Mouse (Mus musculus): ENCODE measurements around the gene Ccnj. TPM values are rescaled to one million over a fixed set of nuclear protein-coding genes. Genes with fewer than 3 reads are reported as not detected.

Gene Ccnj
- polyA plus RNA-seq, 1 experiment from 2014 or later = 13.4 TPM

GRCm38 (mm10) chr19:40834436-40834835 lies 3.4 kb downstream of the Ccnj start:
- ATAC-seq (ENCODE audit: low FRiP score, low TSS enrichment) = no peak
- H3K4me1 ChIP-seq (ENCODE audit: control insufficient read depth, insufficient read depth, low read length) = peaks cover 15% of the 10 kb centered on the region
- H3K27ac ChIP-seq (ENCODE audit: low read depth, low read length) = no peak overlapping the region
- WGBS = 95% methylated on average over 6 of the region's 6 CpGs
- peaks cover 26% of the 10 kb centered on the region for H3K36me3 ChIP-seq (ENCODE audit: control insufficient read depth, insufficient read depth, low read length)
- no peaks in the 10 kb centered on the region for H3K27me3 ChIP-seq (ENCODE audit: control insufficient read depth, insufficient read depth, low read length)
- no peak overlapping the region for H3K9ac ChIP-seq (ENCODE audit: low read depth, low read length)
- no peak overlapping the region for H3K4me2 ChIP-seq (replicated peaks; ENCODE audit: low read depth, low read length)
- H3K9me3 ChIP-seq (ENCODE audit: control insufficient read depth, low read length) = no peaks in the 10 kb centered on the region
- H3K4me3 ChIP-seq (ENCODE audit: low read length) = no peak overlapping the region

GRCm38 (mm10) chr19:40838205-40838604 lies 7.1 kb downstream of the Ccnj start:
- Histone ChIP-seq H3K27me3 (ENCODE audit: control insufficient read depth, insufficient read depth, low read length) (no peaks in the 10 kb centered on the region), H3K4me1 (ENCODE audit: control insufficient read depth, insufficient read depth, low read length) (peaks cover 6% of the 10 kb centered on the region), H3K27ac (ENCODE audit: low read depth, low read length) (no peak overlapping the region), H3K4me3 (ENCODE audit: low read length) (no peak overlapping the region), H3K4me2 (replicated peaks; ENCODE audit: low read depth, low read length) (no peak overlapping the region), H3K9me3 (ENCODE audit: control insufficient read depth, low read length) (no peaks in the 10 kb centered on the region), H3K9ac (ENCODE audit: low read depth, low read length) (no peak overlapping the region), H3K36me3 (ENCODE audit: control insufficient read depth, insufficient read depth, low read length) (peaks cover 53% of the 10 kb centered on the region)
- WGBS = 92% methylated on average over 7 of the region's 7 CpGs
- no peak for ATAC-seq (ENCODE audit: low FRiP score, low TSS enrichment)

- H3K4me3 ChIP-seq (ENCODE audit: low read length) = no peak overlapping the region
- no peak for ATAC-seq (ENCODE audit: low FRiP score, low TSS enrichment)
- no peaks in the 10 kb centered on the region for H3K27me3 ChIP-seq (ENCODE audit: control insufficient read depth, insufficient read depth, low read length)
- no peak overlapping the region for H3K9ac ChIP-seq (ENCODE audit: low read depth, low read length)
- no peak overlapping the region for H3K4me2 ChIP-seq (replicated peaks; ENCODE audit: low read depth, low read length)
- no peak overlapping the region for H3K27ac ChIP-seq (ENCODE audit: low read depth, low read length)
- H3K36me3 ChIP-seq (ENCODE audit: control insufficient read depth, insufficient read depth, low read length) = peaks cover 71% of the 10 kb centered on the region
- H3K9me3 ChIP-seq (ENCODE audit: control insufficient read depth, low read length) = no peaks in the 10 kb centered on the region
- no peaks in the 10 kb centered on the region for H3K4me1 ChIP-seq (ENCODE audit: control insufficient read depth, insufficient read depth, low read length)
- WGBS = 73% methylated on average over 6 of the region's 6 CpGs
These were observed 9.2 kb downstream of the Ccnj start for GRCm38 (mm10) chr19:40840303-40840702.

GRCm38 (mm10) chr19:40841083-40841482 lies 10.0 kb downstream of the Ccnj start:
- WGBS = 88% methylated on average over 6 of the region's 6 CpGs
- Histone ChIP-seq H3K9me3 (ENCODE audit: control insufficient read depth, low read length) (no peaks in the 10 kb centered on the region), H3K4me2 (replicated peaks; ENCODE audit: low read depth, low read length) (no peak overlapping the region), H3K4me3 (ENCODE audit: low read length) (no peak overlapping the region), H3K27me3 (ENCODE audit: control insufficient read depth, insufficient read depth, low read length) (no peaks in the 10 kb centered on the region), H3K9ac (ENCODE audit: low read depth, low read length) (no peak overlapping the region), H3K27ac (ENCODE audit: low read depth, low read length) (no peak overlapping the region), H3K4me1 (ENCODE audit: control insufficient read depth, insufficient read depth, low read length) (no peaks in the 10 kb centered on the region), H3K36me3 (ENCODE audit: control insufficient read depth, insufficient read depth, low read length) (peaks cover 78% of the 10 kb centered on the region)
- ATAC-seq (ENCODE audit: low FRiP score, low TSS enrichment) = no peak

GRCm38 (mm10) chr19:40841593-40841992 lies 10.5 kb downstream of the Ccnj start:
- Histone ChIP-seq H3K27me3 (ENCODE audit: control insufficient read depth, insufficient read depth, low read length) (no peaks in the 10 kb centered on the region), H3K4me2 (replicated peaks; ENCODE audit: low read depth, low read length) (no peak overlapping the region), H3K27ac (ENCODE audit: low read depth, low read length) (no peak overlapping the region), H3K4me3 (ENCODE audit: low read length) (no peak overlapping the region), H3K4me1 (ENCODE audit: control insufficient read depth, insufficient read depth, low read length) (no peaks in the 10 kb centered on the region), H3K9me3 (ENCODE audit: control insufficient read depth, low read length) (no peaks in the 10 kb centered on the region), H3K9ac (ENCODE audit: low read depth, low read length) (no peak overlapping the region), H3K36me3 (ENCODE audit: control insufficient read depth, insufficient read depth, low read length) (peaks cover 81% of the 10 kb centered on the region)
- no peak for ATAC-seq (ENCODE audit: low FRiP score, low TSS enrichment)
- WGBS = 78% methylated on average over 13 of the region's 13 CpGs

- ATAC-seq (ENCODE audit: low FRiP score, low TSS enrichment) = no peak
- Histone ChIP-seq H3K4me2 (replicated peaks; ENCODE audit: low read depth, low read length) (no peak overlapping the region), H3K36me3 (ENCODE audit: control insufficient read depth, insufficient read depth, low read length) (peaks cover 79% of the 10 kb centered on the region), H3K27me3 (ENCODE audit: control insufficient read depth, insufficient read depth, low read length) (no peaks in the 10 kb centered on the region), H3K4me3 (ENCODE audit: low read length) (no peak overlapping the region), H3K9ac (ENCODE audit: low read depth, low read length) (no peak overlapping the region), H3K9me3 (ENCODE audit: control insufficient read depth, low read length) (no peaks in the 10 kb centered on the region), H3K27ac (ENCODE audit: low read depth, low read length) (no peak overlapping the region), H3K4me1 (ENCODE audit: control insufficient read depth, insufficient read depth, low read length) (no peaks in the 10 kb centered on the region)
- WGBS = 96% methylated on average over 13 of the region's 13 CpGs
These were observed 13.7 kb downstream of the Ccnj start for GRCm38 (mm10) chr19:40844731-40845130.

GRCm38 (mm10) chr19:40849391-40849790 lies 18.3 kb downstream of the Ccnj start:
- no peak for ATAC-seq (ENCODE audit: low FRiP score, low TSS enrichment)
- Histone ChIP-seq H3K4me3 (ENCODE audit: low read length) (no peak overlapping the region), H3K4me2 (replicated peaks; ENCODE audit: low read depth, low read length) (no peak overlapping the region), H3K9me3 (ENCODE audit: control insufficient read depth, low read length) (no peaks in the 10 kb centered on the region), H3K4me1 (ENCODE audit: control insufficient read depth, insufficient read depth, low read length) (no peaks in the 10 kb centered on the region), H3K27me3 (ENCODE audit: control insufficient read depth, insufficient read depth, low read length) (no peaks in the 10 kb centered on the region), H3K36me3 (ENCODE audit: control insufficient read depth, insufficient read depth, low read length) (peaks cover 46% of the 10 kb centered on the region), H3K9ac (ENCODE audit: low read depth, low read length) (no peak overlapping the region), H3K27ac (ENCODE audit: low read depth, low read length) (no peak overlapping the region)
- WGBS = 87% methylated on average over 12 of the region's 12 CpGs

- no peaks in the 10 kb centered on the region for H3K36me3 ChIP-seq (ENCODE audit: control insufficient read depth, insufficient read depth, low read length)
- H3K27me3 ChIP-seq (ENCODE audit: control insufficient read depth, insufficient read depth, low read length) = no peaks in the 10 kb centered on the region
- no peaks in the 10 kb centered on the region for H3K4me1 ChIP-seq (ENCODE audit: control insufficient read depth, insufficient read depth, low read length)
- H3K4me3 ChIP-seq (ENCODE audit: low read length) = no peak overlapping the region
- H3K4me2 ChIP-seq (replicated peaks; ENCODE audit: low read depth, low read length) = no peak overlapping the region
- 73% methylated on average over 4 of the region's 4 CpGs for WGBS
- no peaks in the 10 kb centered on the region for H3K9me3 ChIP-seq (ENCODE audit: control insufficient read depth, low read length)
- no peak overlapping the region for H3K27ac ChIP-seq (ENCODE audit: low read depth, low read length)
- ATAC-seq (ENCODE audit: low FRiP score, low TSS enrichment) = no peak
- H3K9ac ChIP-seq (ENCODE audit: low read depth, low read length) = no peak overlapping the region
These were observed 28.5 kb downstream of the Ccnj start for GRCm38 (mm10) chr19:40859555-40859954.

GRCm38 (mm10) chr19:40868284-40868683 lies 37.2 kb downstream of the Ccnj start:
- H3K4me1 ChIP-seq (ENCODE audit: control insufficient read depth, insufficient read depth, low read length) = no peaks in the 10 kb centered on the region
- no peaks in the 10 kb centered on the region for H3K9me3 ChIP-seq (ENCODE audit: control insufficient read depth, low read length)
- H3K4me3 ChIP-seq (ENCODE audit: low read length) = no peak overlapping the region
- no peaks in the 10 kb centered on the region for H3K36me3 ChIP-seq (ENCODE audit: control insufficient read depth, insufficient read depth, low read length)
- no peak overlapping the region for H3K4me2 ChIP-seq (replicated peaks; ENCODE audit: low read depth, low read length)
- H3K9ac ChIP-seq (ENCODE audit: low read depth, low read length) = no peak overlapping the region
- ATAC-seq (ENCODE audit: low FRiP score, low TSS enrichment) = no peak
- no peak overlapping the region for H3K27ac ChIP-seq (ENCODE audit: low read depth, low read length)
- 30% methylated on average over 5 of the region's 5 CpGs for WGBS
- H3K27me3 ChIP-seq (ENCODE audit: control insufficient read depth, insufficient read depth, low read length) = peaks cover 3% of the 10 kb centered on the region
